Mouse (Mus musculus) brain, embryonic 14.5 days (tissue): ENCODE measurements around the gene Camk2d.

ENCODE experiments used
- CTCF ChIP-seq: fragments of 200-500 bp; IDR thresholded peaks from 2 replicates; pipeline ENCODE4 v1.5.1; 2012; ENCODE audit warnings: inconsistent platforms, mild to moderate bottlenecking, moderate library complexity, borderline replicate concordance; ENCODE audit not compliant: insufficient read depth, insufficient read length; ENCODE audit errors: extremely low read depth
- POLR2A ChIP-seq: fragments of 200-500 bp; IDR thresholded peaks from 2 replicates; pipeline ENCODE4 v1.6.1; 2012; ENCODE audit warnings: mild to moderate bottlenecking, inconsistent platforms, borderline replicate concordance; ENCODE audit not compliant: poor library complexity, insufficient read depth, insufficient read length, severe bottlenecking; ENCODE audit errors: extremely low read depth

- TF ChIP-seq CTCF (no peak), POLR2A (no peak)
Observed at GRCm38 (mm10) chr3:126827900-126828299, 231.8 kb downstream of the Camk2d start.
